Mouse (Mus musculus): Measurements from ENCODE around the gene Impdh1. TPM values are rescaled to one million over a fixed set of nuclear protein-coding genes. Genes with fewer than 3 reads are reported as not detected.
A peak's percentile ranks its signal among the peaks of the same experiment; 100 is the strongest.

Impdh1 gene
- total and polyA plus RNA-seq, 2 experiments from 2014 or later: 18.9 to 25.7 TPM

DNA sequence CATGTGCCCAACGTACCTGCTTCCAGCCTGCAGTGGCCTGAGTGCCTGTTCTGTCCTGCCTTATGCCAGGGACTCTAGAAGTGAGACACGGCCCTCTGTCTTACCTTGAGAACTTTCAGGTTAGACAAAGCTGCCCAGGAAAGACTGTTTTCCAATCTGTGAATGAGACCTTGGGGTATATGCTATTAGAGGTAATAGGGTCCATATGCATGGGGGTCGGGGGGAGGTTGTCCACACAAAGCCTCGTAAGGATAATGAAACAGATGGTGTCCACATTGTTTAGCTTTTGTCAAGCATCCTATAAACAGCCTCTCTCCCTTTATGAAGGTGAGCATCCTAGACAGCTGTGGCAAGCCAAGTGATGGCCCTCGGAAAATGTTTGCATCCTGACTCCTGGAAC is 21.0 kb downstream of the Impdh1 start:
- Histone ChIP-seq H3K36me3 (replicated peaks; ENCODE audit: control insufficient read depth, insufficient read depth, low read length) (no peaks in the 10 kb centered on the region), H3K4me2 (ENCODE audit: low read depth, low read length) (no peak overlapping the region), H3K4me1 (ENCODE audit: control insufficient read depth, insufficient read depth) (peaks cover 11% of the 10 kb centered on the region; the same call in 1 of the 2 replicates), H3K4me3 (ENCODE audit: low read depth, low read length) (no peak overlapping the region), H3K27me3 (ENCODE audit: control insufficient read depth, insufficient read depth, low read length) (no peaks in the 10 kb centered on the region), H3K9ac (replicated peaks; ENCODE audit: low read depth, low read length) (no peak overlapping the region), H3K9me3 (replicated peaks; ENCODE audit: control insufficient read depth, low read length) (no peaks in the 10 kb centered on the region), H3K27ac (ENCODE audit: low read depth) (no peak overlapping the region)
- TF ChIP-seq EP300 (IDR thresholded peaks at IDR 0.05; ENCODE audit: low read depth) (no peak), CTCF (IDR thresholded peaks at IDR 0.05; ENCODE audit: low read depth) (no peak)
- ATAC-seq (ENCODE audit: insufficient read depth, low read depth) (no peak), DNase-seq (ENCODE audit: low spot score) (no peak)
- 78% methylated on average over 5 of the region's 5 CpGs for WGBS

DNA sequence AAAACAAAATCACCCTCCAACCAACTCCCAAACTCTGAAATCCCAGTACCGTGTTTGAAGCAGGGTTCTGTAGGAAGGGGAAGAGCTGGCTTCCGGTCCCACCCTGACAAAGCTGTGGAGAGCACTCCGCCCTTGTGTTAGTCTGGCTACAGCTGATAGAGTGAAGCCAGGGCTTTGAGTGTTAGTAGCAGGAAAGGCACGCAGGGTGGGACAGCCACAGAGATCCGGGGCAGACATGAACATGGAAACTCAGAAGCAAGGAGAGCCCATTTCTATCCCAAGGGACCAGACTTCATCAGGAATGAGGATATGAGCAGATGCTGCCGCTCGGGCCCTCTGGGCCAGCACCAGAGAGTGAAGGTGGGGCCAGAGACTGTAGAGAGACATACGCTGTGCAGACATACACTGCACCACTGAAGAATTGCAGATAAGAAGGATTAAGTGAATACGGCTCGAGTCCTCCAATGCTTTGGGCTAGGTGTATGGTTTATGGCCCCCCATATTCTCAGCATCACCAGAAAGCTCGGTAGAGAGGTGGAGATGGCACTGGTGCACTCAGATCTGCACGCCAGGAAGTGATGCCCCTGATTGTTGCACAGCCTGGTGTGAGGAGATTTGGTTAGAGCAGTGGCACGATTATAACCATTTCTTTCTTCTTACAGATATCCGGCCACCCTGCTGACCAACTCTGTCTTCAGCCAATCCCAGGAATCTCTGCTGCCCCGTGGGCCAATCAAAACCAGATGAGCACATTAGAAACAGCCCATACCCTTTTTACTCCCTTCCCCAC is 22.0 kb downstream of the Impdh1 start:
- ATAC-seq (ENCODE audit: insufficient read depth, low read depth) (peak; percentile 79), DNase-seq (ENCODE audit: low spot score) (peak; percentile 69)
- H3K4me3 ChIP-seq (ENCODE audit: low read depth, low read length): no peak overlapping the region
- H3K9ac ChIP-seq (replicated peaks; ENCODE audit: low read depth, low read length): no peak overlapping the region
- no peaks in the 10 kb centered on the region for H3K36me3 ChIP-seq (replicated peaks; ENCODE audit: control insufficient read depth, insufficient read depth, low read length)
- H3K4me1 ChIP-seq (ENCODE audit: control insufficient read depth, insufficient read depth): peaks cover 11% of the 10 kb centered on the region; the same call in 1 of the 2 replicates
- H3K27ac ChIP-seq (ENCODE audit: low read depth): peak overlapping the region; percentile 72
- WGBS: 31% methylated on average over 15 of the region's 15 CpGs
- no peaks in the 10 kb centered on the region for H3K9me3 ChIP-seq (replicated peaks; ENCODE audit: control insufficient read depth, low read length)
- TF ChIP-seq CTCF (IDR thresholded peaks at IDR 0.05; ENCODE audit: low read depth) (no peak), EP300 (IDR thresholded peaks at IDR 0.05; ENCODE audit: low read depth) (peak; percentile 70)
- H3K27me3 ChIP-seq (ENCODE audit: control insufficient read depth, insufficient read depth, low read length): no peaks in the 10 kb centered on the region
- H3K4me2 ChIP-seq (ENCODE audit: low read depth, low read length): peak overlapping the region; percentile 15; the same call in 1 of the 2 replicates

DNA sequence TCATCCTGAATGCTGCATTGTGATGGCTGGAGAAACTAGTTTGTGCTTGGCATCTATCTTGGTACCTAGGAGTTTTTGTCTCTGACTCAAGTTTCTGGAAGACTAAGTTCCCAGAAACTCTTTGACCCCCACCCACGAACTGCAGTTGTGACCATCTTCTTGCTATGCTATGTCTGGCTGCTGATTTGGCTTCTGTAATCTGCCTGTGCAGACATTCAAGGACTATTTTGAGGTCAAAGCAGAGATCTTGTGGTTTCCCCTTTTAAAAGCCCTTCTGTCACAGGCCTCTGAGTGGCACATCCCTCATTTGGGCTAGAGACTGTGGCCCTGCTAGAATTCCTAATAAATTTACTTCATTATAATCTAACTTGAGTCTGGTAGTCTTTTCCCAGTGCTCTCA is 28.2 kb downstream of the Impdh1 start:
- H3K27ac ChIP-seq (ENCODE audit: low read depth): no peak overlapping the region
- DNase-seq (ENCODE audit: low spot score) (no peak), ATAC-seq (ENCODE audit: insufficient read depth, low read depth) (no peak)
- 0 out of 2 replicates have a peak, but pooled peaks cover 4% of the 10 kb centered on the region for H3K27me3 ChIP-seq (ENCODE audit: control insufficient read depth, insufficient read depth, low read length)
- H3K4me1 ChIP-seq (ENCODE audit: control insufficient read depth, insufficient read depth): no peaks in the 10 kb centered on the region
- no peaks in the 10 kb centered on the region for H3K9me3 ChIP-seq (replicated peaks; ENCODE audit: control insufficient read depth, low read length)
- TF ChIP-seq CTCF (IDR thresholded peaks at IDR 0.05; ENCODE audit: low read depth) (no peak), EP300 (IDR thresholded peaks at IDR 0.05; ENCODE audit: low read depth) (no peak)
- H3K4me2 ChIP-seq (ENCODE audit: low read depth, low read length): no peak overlapping the region
- WGBS: 54% methylated on average over 1 of the region's 1 CpGs
- H3K4me3 ChIP-seq (ENCODE audit: low read depth, low read length): no peak overlapping the region
- H3K9ac ChIP-seq (replicated peaks; ENCODE audit: low read depth, low read length): no peak overlapping the region
- no peaks in the 10 kb centered on the region for H3K36me3 ChIP-seq (replicated peaks; ENCODE audit: control insufficient read depth, insufficient read depth, low read length)

GRCm38 (mm10) chr6:29179843-29180242 is 36.3 kb downstream of the Impdh1 start:
- H3K9me3 ChIP-seq (replicated peaks; ENCODE audit: control insufficient read depth, low read length): no peaks in the 10 kb centered on the region
- peak overlapping the region; percentile 60; the same call in 1 of the 2 replicates for H3K4me3 ChIP-seq (ENCODE audit: low read depth, low read length)
- ATAC-seq (ENCODE audit: insufficient read depth, low read depth): no peak
- H3K27me3 ChIP-seq (ENCODE audit: control insufficient read depth, insufficient read depth, low read length): peaks cover 72% of the 10 kb centered on the region
- no peaks in the 10 kb centered on the region for H3K4me1 ChIP-seq (ENCODE audit: control insufficient read depth, insufficient read depth)
- H3K36me3 ChIP-seq (replicated peaks; ENCODE audit: control insufficient read depth, insufficient read depth, low read length): no peaks in the 10 kb centered on the region
- peak overlapping the region; percentile 92; the same call in 1 of the 2 replicates for H3K4me2 ChIP-seq (ENCODE audit: low read depth, low read length)
- DNase-seq (ENCODE audit: low spot score): no peak
- 51% methylated on average over 8 of the region's 8 CpGs for WGBS
- no peak overlapping the region for H3K27ac ChIP-seq (ENCODE audit: low read depth)
- TF ChIP-seq EP300 (IDR thresholded peaks at IDR 0.05; ENCODE audit: low read depth) (no peak), CTCF (IDR thresholded peaks at IDR 0.05; ENCODE audit: low read depth) (no peak)
- no peak overlapping the region for H3K9ac ChIP-seq (replicated peaks; ENCODE audit: low read depth, low read length)

DNA sequence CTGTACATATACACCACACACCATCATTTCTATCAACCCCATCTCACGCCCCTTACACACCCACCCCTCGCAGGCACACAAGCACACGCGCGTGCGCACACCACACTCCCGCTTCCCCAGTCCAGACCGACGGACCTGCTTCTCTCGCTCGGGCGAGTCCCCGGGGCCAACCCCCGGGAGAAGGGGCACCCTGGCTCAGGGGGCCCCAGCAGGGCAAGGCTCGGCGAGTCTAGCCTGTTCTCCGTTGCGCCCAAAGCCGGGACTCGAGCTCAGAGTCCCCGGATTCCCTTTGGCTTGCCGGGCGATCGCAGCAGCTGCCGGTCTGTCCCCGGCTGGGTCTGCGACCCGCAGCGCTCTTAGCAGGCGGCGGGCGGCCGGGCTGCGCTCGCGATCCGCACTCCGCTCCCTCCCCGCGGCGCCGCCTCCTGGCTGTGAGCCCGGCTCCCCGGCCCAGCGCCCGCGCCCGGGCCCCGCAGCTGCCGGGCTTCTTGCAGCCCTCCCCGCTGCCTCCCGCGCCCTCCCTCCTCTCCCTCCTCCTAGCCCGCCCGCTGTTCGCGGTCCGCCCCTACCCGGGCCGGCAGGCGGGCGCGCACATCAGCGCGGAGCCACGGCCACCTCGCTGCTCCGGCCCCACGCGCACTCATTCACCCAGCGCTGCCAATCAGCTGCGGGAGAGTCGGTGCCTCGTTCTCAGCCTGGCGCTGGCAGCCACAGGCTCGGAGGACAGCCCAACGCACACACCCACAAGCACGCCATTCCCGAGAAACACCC is 37.1 kb downstream of the Impdh1 start, which contains the start of gene Prrt4:
Prrt4 (minus strand) TSS at position 697 of the 771 bp plus-strand sequence.
- under 1% methylated on average over 64 of the region's 79 CpGs for WGBS
- no peaks in the 10 kb centered on the region for H3K9me3 ChIP-seq (replicated peaks; ENCODE audit: control insufficient read depth, low read length)
- no peaks in the 10 kb centered on the region for H3K36me3 ChIP-seq (replicated peaks; ENCODE audit: control insufficient read depth, insufficient read depth, low read length)
- H3K4me2 ChIP-seq (ENCODE audit: low read depth, low read length): peak within 1 kb of the TSS; percentile 92
- ATAC-seq (ENCODE audit: insufficient read depth, low read depth): peak; percentile 59
- peak within 1 kb of the TSS; percentile 60 for H3K4me3 ChIP-seq (ENCODE audit: low read depth, low read length)
- peaks cover 75% of the 10 kb centered on the region for H3K27me3 ChIP-seq (ENCODE audit: control insufficient read depth, insufficient read depth, low read length)
- no peaks in the 10 kb centered on the region for H3K4me1 ChIP-seq (ENCODE audit: control insufficient read depth, insufficient read depth)
- TF ChIP-seq EP300 (IDR thresholded peaks at IDR 0.05; ENCODE audit: low read depth) (no peak), CTCF (IDR thresholded peaks at IDR 0.05; ENCODE audit: low read depth) (no peak)
- H3K27ac ChIP-seq (ENCODE audit: low read depth): no peak within 1 kb of the TSS
- peak within 1 kb of the TSS; percentile 52 for H3K9ac ChIP-seq (replicated peaks; ENCODE audit: low read depth, low read length)
- DNase-seq (ENCODE audit: low spot score): no peak
